Mouse (Mus musculus): ENCODE measurements around the gene 2310007B03Rik.
"Not testable (repeated sequence)": the region's sequence is repeated elsewhere in the genome, so short reads cannot be mapped to it uniquely, and the experiment has no call there.

Gene 2310007B03Rik

GRCm38 (mm10) chr1:93160501-93161133, at the start of gene 2310007B03Rik:
TSS of gene 2310007B03Rik (minus strand) at chr1:93160948.
- no peak for DNase-seq (ENCODE audit: low spot score in 2 of 2)

DNA sequence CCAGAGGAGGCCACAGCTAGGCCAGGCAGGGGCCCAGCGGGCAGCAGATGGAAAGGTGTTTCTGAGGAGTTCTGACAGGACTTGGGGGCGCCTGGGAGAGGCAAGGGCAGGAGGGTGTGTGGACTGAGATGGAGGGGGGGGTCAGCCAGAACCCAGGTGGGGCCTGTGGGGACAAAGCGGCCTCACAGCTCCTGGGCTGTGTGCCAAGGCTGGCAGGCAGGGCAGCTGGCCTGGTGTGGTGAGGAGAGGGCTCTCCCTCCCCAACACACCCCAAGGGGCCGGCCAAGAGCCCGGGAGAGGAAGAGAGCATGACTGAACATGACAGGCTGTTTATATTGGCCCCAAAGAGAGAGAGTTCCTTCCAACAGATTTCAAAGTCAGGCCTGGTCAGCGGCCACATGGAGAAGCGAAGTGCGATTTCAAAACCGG, 49.5 kb upstream of the 2310007B03Rik start:
- peak; percentile 63 to 84 for DNase-seq (ENCODE audit: low spot score in 2 of 2)

DNA sequence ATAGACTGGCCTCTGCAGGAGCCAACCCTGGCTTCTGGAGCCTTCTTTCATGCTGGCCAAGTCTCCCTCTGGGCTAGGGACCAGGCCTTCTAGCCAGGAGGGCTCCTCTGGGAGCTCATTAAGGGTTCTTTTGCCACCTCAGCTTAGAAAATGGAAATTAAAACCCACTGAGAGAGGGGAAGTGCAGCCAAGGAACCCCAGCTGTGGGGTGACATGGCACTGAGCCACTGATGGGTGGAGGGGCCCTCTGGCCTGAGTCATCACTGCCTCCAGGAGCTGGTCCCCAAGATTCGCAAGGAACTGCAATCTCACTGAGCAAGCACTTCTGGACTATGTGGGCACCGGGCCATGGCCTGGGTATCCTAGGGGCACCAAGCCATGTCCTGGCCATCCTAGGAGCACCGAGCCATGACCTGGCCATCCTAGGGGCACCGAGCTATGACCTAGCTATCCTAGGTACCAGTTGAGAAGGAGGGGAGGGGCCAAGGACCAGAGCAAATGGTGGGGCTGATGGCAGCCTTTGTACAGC, 46.9 kb upstream of the 2310007B03Rik start:
- no peak for DNase-seq (ENCODE audit: low spot score in 2 of 2)

- DNase-seq (ENCODE audit: low spot score in 2 of 2) = no peak
Measured at GRCm38 (mm10) chr1:93206277-93206970, 45.7 kb upstream of the 2310007B03Rik start.

GRCm38 (mm10) chr1:93197916-93198315, 37.2 kb upstream of the 2310007B03Rik start:
- no peak for DNase-seq (ENCODE audit: low spot score in 2 of 2)

- DNase-seq (ENCODE audit: low spot score in 2 of 2) = not testable (repeated sequence)
Measured at GRCm38 (mm10) chr1:93197454-93197853, 36.7 kb upstream of the 2310007B03Rik start.

GRCm38 (mm10) chr1:93194961-93195360, 34.2 kb upstream of the 2310007B03Rik start:
- DNase-seq (ENCODE audit: low spot score in 2 of 2) = no peak

- no peak for DNase-seq (ENCODE audit: low spot score in 2 of 2)
Measured at GRCm38 (mm10) chr1:93190726-93191305, 30.1 kb upstream of the 2310007B03Rik start.

DNA sequence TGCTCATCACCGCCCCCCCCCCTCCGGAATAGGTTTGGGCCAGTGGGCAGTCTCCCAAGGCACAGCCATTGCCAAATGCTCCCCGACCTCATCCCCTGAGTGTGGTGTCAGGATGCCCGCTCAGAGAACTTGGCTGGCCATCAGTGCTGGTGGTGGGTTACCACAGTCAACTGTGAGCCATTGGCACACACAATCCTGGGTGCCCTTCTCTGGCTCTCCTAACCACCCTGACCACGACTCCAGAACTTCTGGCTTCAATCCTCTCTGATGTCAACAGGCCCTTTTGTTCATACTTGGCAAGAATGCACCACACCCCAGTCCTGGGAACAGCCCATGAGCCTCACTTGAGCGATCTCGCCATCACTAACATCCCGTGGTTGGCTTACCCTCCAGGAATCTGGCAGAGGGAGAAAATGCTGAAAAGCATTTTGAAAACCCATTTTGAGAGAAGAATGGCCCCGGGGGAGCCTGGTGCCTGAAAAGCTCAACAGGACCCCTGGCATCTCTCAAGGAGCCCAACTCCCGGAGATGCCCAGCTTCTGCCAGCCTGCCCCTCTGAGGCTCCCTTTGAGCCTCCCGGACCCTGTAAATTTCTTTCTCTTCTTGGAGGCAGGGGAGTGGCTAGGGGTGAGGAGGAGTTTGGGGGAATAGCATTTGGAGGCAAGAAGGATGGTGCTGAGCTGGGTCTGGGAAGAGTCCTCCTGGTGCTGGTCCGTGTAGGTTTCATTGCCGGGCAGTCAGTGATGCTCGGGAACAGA, 23.5 kb upstream of the 2310007B03Rik start:
- DNase-seq (ENCODE audit: low spot score in 2 of 2) = no peak

- DNase-seq (ENCODE audit: low spot score in 2 of 2) = no peak
Measured at GRCm38 (mm10) chr1:93182281-93182680, 21.5 kb upstream of the 2310007B03Rik start.

DNA sequence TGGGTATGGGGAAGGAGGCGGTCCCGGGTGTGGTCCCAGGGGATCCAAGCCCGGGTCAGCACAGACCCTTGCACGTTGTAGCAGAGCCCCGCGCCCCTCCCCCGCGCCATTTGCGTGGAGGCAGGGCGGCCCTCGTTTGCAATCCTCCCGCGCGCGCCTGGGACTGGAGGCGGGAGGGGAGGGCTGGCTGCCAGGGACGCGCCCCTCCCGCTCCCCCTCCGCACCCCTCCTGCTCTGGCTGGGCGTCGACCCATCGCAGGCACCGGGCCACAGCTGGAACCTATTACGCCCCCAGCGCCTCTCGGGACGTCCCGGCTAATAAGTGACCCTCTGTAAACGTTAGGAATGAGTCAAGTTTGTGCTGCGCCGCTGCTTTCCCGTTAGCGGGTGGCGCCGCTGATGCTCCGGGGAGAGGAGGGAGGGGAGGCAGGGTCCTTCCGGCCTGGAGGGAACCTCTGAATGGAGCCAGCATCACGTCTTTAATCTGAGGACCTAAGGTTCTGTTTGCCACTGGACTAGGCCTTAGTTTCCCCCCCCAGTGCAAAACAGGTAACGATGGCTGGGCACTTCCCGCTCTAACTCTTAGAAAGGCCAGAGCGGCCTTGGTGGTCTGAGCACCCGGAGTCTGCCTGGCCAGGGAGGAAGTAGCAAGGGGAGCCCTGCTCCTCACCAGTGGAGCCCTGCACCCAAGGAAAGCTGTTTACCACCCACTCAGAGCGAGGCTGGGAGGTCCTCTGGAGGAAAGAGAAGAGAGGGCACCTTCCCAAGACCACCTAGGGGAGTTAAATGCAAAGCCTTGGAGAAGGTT, 16.0 kb upstream of the 2310007B03Rik start:
- DNase-seq (ENCODE audit: low spot score in 2 of 2) = peak; percentile 30 to 72

DNA sequence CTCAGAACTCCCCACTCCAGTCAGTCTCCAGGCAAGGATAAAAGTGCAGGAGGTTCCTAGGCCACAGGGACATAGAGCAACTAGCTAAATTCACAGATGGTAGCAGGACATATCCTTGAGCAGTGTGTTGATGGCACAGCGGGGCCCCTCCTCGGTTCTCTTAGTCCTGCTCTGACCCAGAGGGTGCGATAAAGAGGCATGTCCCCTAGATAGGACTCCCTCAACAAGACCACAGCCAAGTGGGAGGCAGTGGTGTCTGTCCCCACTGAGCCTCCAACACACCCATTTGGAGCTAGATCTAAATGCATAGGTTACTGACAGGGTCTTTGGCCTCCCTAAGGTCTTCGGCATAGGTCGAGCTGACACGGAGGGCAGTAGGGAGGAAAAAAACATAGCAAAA, 15.1 kb upstream of the 2310007B03Rik start:
- no peak for DNase-seq (ENCODE audit: low spot score in 2 of 2)

DNA sequence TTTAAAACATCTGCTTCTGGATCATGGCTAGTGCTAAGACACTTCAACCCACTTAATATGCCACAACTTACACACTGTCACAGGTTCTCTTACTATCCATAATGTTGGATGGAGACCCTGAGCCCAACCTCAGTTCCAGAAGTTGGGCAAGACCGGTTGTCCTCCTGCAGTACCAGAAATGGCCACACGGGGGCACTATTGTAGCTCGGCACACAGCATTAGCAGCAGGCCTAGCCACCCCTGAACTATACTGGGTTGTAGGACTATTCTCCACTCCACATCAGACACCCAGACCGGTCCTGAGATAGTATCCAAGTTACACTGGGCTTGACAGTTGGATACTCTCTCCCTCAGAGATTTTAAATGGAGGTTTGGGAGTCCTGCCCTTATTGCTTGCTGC, 13.7 kb upstream of the 2310007B03Rik start:
- peak; percentile 63 to 65 for DNase-seq (ENCODE audit: low spot score in 2 of 2)

DNA sequence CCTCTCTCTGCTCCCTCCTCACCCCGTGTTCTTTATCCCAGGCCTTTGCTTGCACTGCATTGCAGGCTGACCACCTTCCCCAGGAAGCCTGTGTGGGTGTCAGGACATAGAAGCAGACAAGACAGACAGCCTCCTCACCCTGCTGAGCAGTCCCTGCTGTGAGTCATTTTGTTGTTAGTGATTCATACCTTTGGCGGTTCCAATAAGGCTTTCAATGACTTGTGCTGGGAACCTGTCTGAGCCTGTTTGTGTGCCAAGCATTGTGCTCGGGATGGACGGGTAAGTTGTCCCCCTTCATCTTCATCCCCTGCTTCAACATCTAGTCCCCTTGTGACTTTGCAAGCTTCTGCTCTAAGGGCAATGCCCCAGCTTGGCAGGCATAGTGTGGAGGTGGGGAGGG, 12.9 kb upstream of the 2310007B03Rik start:
- no peak for DNase-seq (ENCODE audit: low spot score in 2 of 2)

DNA sequence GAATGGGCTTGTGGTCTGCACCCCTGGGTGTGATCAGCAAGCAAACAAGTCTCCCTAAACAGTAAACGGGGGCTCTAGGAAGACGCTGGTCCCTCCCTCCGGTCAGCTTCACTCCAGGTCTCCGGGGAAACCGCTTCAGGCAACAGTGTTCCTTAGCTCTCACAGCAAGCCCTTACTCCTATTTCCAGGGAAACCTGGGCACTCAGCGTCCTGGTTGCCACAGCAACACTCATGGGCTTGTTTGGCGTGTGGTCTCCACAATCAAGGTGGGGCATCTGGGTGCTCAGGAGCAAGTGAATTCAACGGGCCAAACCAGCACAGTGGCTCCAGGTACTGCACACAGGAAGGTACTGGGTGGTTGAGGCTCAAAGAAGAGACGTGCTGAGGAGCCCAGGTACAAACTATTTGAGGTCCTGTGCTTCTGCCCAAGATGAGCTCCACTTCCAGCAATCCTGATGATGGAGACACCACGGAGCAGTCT, 7.6 kb upstream of the 2310007B03Rik start, which contains the start of gene Crocc2:
Crocc2 (plus strand) TSS at position 431 of the 481 bp plus-strand sequence.
- no peak for DNase-seq (ENCODE audit: low spot score in 2 of 2)

- no peak for DNase-seq (ENCODE audit: low spot score in 2 of 2)
Measured at GRCm38 (mm10) chr1:93166346-93167079, 5.8 kb upstream of the 2310007B03Rik start.

GRCm38 (mm10) chr1:93165447-93165846, 4.7 kb upstream of the 2310007B03Rik start:
- peak in 1 of 2 experiments; percentile 25 for DNase-seq (ENCODE audit: low spot score in 2 of 2)

- DNase-seq (ENCODE audit: low spot score in 2 of 2) = no peak
Measured at GRCm38 (mm10) chr1:93162588-93162987, 1.8 kb upstream of the 2310007B03Rik start.

DNA sequence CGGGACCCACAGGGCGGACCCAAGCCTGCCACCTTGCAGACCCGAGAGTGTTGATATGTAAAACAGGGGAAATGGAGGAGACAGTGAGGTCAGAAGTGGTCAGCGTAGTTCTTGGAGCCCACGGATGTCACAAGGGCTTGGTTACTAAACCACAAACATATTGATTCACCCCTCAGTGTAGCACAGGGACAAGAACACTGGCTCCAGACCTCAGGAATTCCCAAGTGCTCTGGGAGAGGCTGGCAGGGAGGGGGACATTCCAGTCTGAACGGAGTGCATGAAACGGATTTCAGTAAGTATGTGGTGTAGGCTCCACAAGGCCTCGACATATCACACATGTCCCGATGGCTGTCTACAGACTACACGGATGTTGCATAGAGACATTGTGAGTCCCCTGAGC, 1.2 kb upstream of the 2310007B03Rik start:
- DNase-seq (ENCODE audit: low spot score in 2 of 2) = no peak

GRCm38 (mm10) chr1:93161350-93161749, 602 bp upstream of the 2310007B03Rik start:
- no peak for DNase-seq (ENCODE audit: low spot score in 2 of 2)

All from urinary bladder, adult 18-20 months (tissue).